Mouse (Mus musculus) myocyte (in vitro differentiated cells): ENCODE results near the gene Mpc1. TPM values are rescaled to one million over a fixed set of nuclear protein-coding genes. Genes with fewer than 3 reads are reported as not detected.

Source experiments
- H3K27me3 ChIP-seq: one replicate; pipeline ENCODE4 v1.6.1; 2011; ENCODE audit not compliant: control insufficient read depth, insufficient read depth, insufficient read length
- H3K36me3 ChIP-seq: one replicate; pipeline ENCODE4 v1.6.1; 2011; ENCODE audit not compliant: control insufficient read depth, insufficient read depth
- H3K4me2 ChIP-seq: one replicate; pipeline ENCODE4 v1.6.1; 2011; ENCODE audit warnings: low read depth, control low read depth
- H3K4me3 ChIP-seq: one replicate; pipeline ENCODE4 v1.5.1; 2011; ENCODE audit warnings: mild to moderate bottlenecking, control low read depth, moderate library complexity
- H3K79me2 ChIP-seq: one replicate; pipeline ENCODE4 v1.6.1; 2011; ENCODE audit not compliant: control insufficient read depth, insufficient read depth
- H3ac ChIP-seq: one replicate; pipeline ENCODE4 v1.6.1; 2011; ENCODE audit not compliant: control insufficient read depth, insufficient read length
- CEBPB ChIP-seq: IDR thresholded peaks from 2 replicates; pipeline ENCODE4 v1.6.1; 2011; ENCODE audit warnings: mild to moderate bottlenecking, moderate library complexity; ENCODE audit not compliant: poor library complexity, insufficient read depth, severe bottlenecking
- E2F4 ChIP-seq: IDR thresholded peaks from one replicate; pipeline ENCODE4 v1.6.1; 2011; ENCODE audit warnings: mild to moderate bottlenecking, control low read depth, moderate library complexity; ENCODE audit not compliant: insufficient read depth
- MAX ChIP-seq: IDR thresholded peaks from one replicate; pipeline ENCODE4 v1.6.1; 2011; ENCODE audit warnings: low read depth, mild to moderate bottlenecking, control low read depth
- MYOD1 ChIP-seq, 3 experiments: IDR thresholded peaks; one replicate each; pipeline ENCODE4 v1.6.1; 2011; ENCODE audit warnings: control low read depth in 2 of 3, low read depth in 2 of 3, mild to moderate bottlenecking in 2 of 3, moderate library complexity in 1 of 3; ENCODE audit not compliant: insufficient read length in 2 of 3, control insufficient read depth in 1 of 3
- MYOG ChIP-seq, 3 experiments: IDR thresholded peaks; one replicate each; pipeline ENCODE4 v1.6.1; 2011; ENCODE audit warnings: control low read depth in 2 of 3, low read depth in 2 of 3, mild to moderate bottlenecking in 2 of 3; ENCODE audit not compliant: insufficient read length in 2 of 3, control insufficient read depth in 1 of 3, insufficient read depth in 1 of 3
- POLR2A ChIP-seq: IDR thresholded peaks from one replicate; pipeline ENCODE4 v1.6.1; 2011; ENCODE audit warnings: low read depth, mild to moderate bottlenecking, control low read depth, moderate library complexity; ENCODE audit not compliant: insufficient read length
- POLR2AphosphoS2 ChIP-seq: IDR thresholded peaks from one replicate; pipeline ENCODE4 v1.6.1; 2011; ENCODE audit warnings: low read depth, control low read depth; ENCODE audit not compliant: insufficient read length
- REST ChIP-seq: IDR thresholded peaks from one replicate; pipeline ENCODE4 v1.6.1; 2011; ENCODE audit warnings: mild to moderate bottlenecking, control low read depth, moderate library complexity; ENCODE audit not compliant: insufficient read depth, insufficient read length
- SRF ChIP-seq: IDR thresholded peaks from one replicate; pipeline ENCODE4 v1.6.1; 2011; ENCODE audit warnings: low read depth; ENCODE audit not compliant: control insufficient read depth, insufficient read length
- TCF12 ChIP-seq: IDR thresholded peaks from one replicate; pipeline ENCODE4 v1.6.1; 2011; ENCODE audit warnings: mild to moderate bottlenecking, control low read depth; ENCODE audit not compliant: poor library complexity, insufficient read depth, severe bottlenecking
- TCF3 ChIP-seq: IDR thresholded peaks from one replicate; pipeline ENCODE4 v1.6.1; 2011; ENCODE audit warnings: low read depth, control low read depth; ENCODE audit not compliant: insufficient read length
- USF1 ChIP-seq: IDR thresholded peaks from one replicate; pipeline ENCODE4 v1.6.1; 2011; ENCODE audit warnings: low read depth, mild to moderate bottlenecking, control low read depth, moderate library complexity
- polyA plus RNA-seq: library from polyadenylated mRNA; unstranded; fragments of >200 nt; fragmentation: generic; extraction: Trizol; gene quantifications from one replicate; pipeline ENCODE4 v1.2.1, GENCODE M21; 2012; ENCODE audit warnings: missing spikeins

Mpc1 gene
- polyA plus RNA-seq, 1 experiment = 66.6 TPM

GRCm38 (mm10) chr17:8239561-8239960, 43.1 kb upstream of the Mpc1 start:
- H3ac ChIP-seq = no peak overlapping the region
- no peak overlapping the region for H3K4me2 ChIP-seq
- H3K79me2 ChIP-seq = no peaks in the 10 kb centered on the region
- H3K36me3 ChIP-seq = no peaks in the 10 kb centered on the region
- no peak overlapping the region for H3K4me3 ChIP-seq
- TF ChIP-seq USF1 (no peak), SRF (no peak), CEBPB (no peak), POLR2A (no peak), MYOD1 (IDR thresholded peaks at IDR 0.05; ENCODE audit: control insufficient read depth in 1 of 3, insufficient read length in 2 of 3, low read depth in 2 of 3) (no peak), MAX (no peak), REST (no peak), MYOG (IDR thresholded peaks at IDR 0.05; ENCODE audit: control insufficient read depth in 1 of 3, insufficient read depth in 1 of 3, insufficient read length in 2 of 3, low read depth in 2 of 3) (no peak), TCF12 (no peak), POLR2AphosphoS2 (no peak), TCF3 (no peak), E2F4 (no peak)
- peaks cover 62% of the 10 kb centered on the region for H3K27me3 ChIP-seq

GRCm38 (mm10) chr17:8240517-8240916, 42.2 kb upstream of the Mpc1 start:
- no peaks in the 10 kb centered on the region for H3K79me2 ChIP-seq
- H3K36me3 ChIP-seq = no peaks in the 10 kb centered on the region
- H3ac ChIP-seq = no peak overlapping the region
- no peak overlapping the region for H3K4me2 ChIP-seq
- no peak overlapping the region for H3K4me3 ChIP-seq
- TF ChIP-seq TCF12 = no peak
- TF ChIP-seq MYOG (IDR thresholded peaks at IDR 0.05; ENCODE audit: control insufficient read depth in 1 of 3, insufficient read depth in 1 of 3, insufficient read length in 2 of 3, low read depth in 2 of 3) = no peak
- TF ChIP-seq SRF = no peak
- H3K27me3 ChIP-seq = peaks cover 66% of the 10 kb centered on the region

- Histone ChIP-seq H3K79me2 (no peaks in the 10 kb centered on the region), H3ac (no peak overlapping the region), H3K27me3 (peaks cover 77% of the 10 kb centered on the region), H3K4me3 (no peak overlapping the region), H3K36me3 (no peaks in the 10 kb centered on the region), H3K4me2 (no peak overlapping the region)
- TF ChIP-seq POLR2AphosphoS2 = no peak
- TF ChIP-seq SRF = no peak
- TF ChIP-seq MAX = no peak
- no peak for TF ChIP-seq TCF12
- no peak for TF ChIP-seq TCF3
- TF ChIP-seq E2F4 = no peak
- TF ChIP-seq POLR2A = no peak
These were observed 41.1 kb upstream of the Mpc1 start for GRCm38 (mm10) chr17:8241645-8242044.

- Histone ChIP-seq H3K79me2 (no peaks in the 10 kb centered on the region), H3ac (no peak overlapping the region), H3K36me3 (no peaks in the 10 kb centered on the region), H3K27me3 (peaks cover 83% of the 10 kb centered on the region), H3K4me2 (no peak overlapping the region), H3K4me3 (no peak overlapping the region)
- no peak for TF ChIP-seq MAX
- TF ChIP-seq MYOG (IDR thresholded peaks at IDR 0.05; ENCODE audit: control insufficient read depth in 1 of 3, insufficient read depth in 1 of 3, insufficient read length in 2 of 3, low read depth in 2 of 3) = no peak
- TF ChIP-seq POLR2A = no peak
- no peak for TF ChIP-seq SRF
- no peak for TF ChIP-seq USF1
- no peak for TF ChIP-seq TCF12
- no peak for TF ChIP-seq E2F4
- no peak for TF ChIP-seq MYOD1 (IDR thresholded peaks at IDR 0.05; ENCODE audit: control insufficient read depth in 1 of 3, insufficient read length in 2 of 3, low read depth in 2 of 3)
- TF ChIP-seq POLR2AphosphoS2 = no peak
- TF ChIP-seq TCF3 = no peak
These were observed 40.5 kb upstream of the Mpc1 start for GRCm38 (mm10) chr17:8242186-8242585.

GRCm38 (mm10) chr17:8244124-8244523, 38.6 kb upstream of the Mpc1 start:
- Histone ChIP-seq H3K36me3 (no peaks in the 10 kb centered on the region), H3ac (no peak overlapping the region), H3K4me2 (no peak overlapping the region), H3K4me3 (no peak overlapping the region), H3K79me2 (no peaks in the 10 kb centered on the region), H3K27me3 (peaks cover 78% of the 10 kb centered on the region)
- no peak for TF ChIP-seq CEBPB
- no peak for TF ChIP-seq E2F4
- TF ChIP-seq TCF12 = no peak
- TF ChIP-seq POLR2A = no peak
- TF ChIP-seq MAX = no peak
- no peak for TF ChIP-seq MYOG (IDR thresholded peaks at IDR 0.05; ENCODE audit: control insufficient read depth in 1 of 3, insufficient read depth in 1 of 3, insufficient read length in 2 of 3, low read depth in 2 of 3)
- TF ChIP-seq MYOD1 (IDR thresholded peaks at IDR 0.05; ENCODE audit: control insufficient read depth in 1 of 3, insufficient read length in 2 of 3, low read depth in 2 of 3) = no peak
- TF ChIP-seq POLR2AphosphoS2 = no peak
- TF ChIP-seq USF1 = no peak
- TF ChIP-seq TCF3 = no peak
- TF ChIP-seq SRF = no peak
- no peak for TF ChIP-seq REST
